Mouse (Mus musculus): ENCODE data around the gene Rpl23a.

The Rpl23a gene

DNA sequence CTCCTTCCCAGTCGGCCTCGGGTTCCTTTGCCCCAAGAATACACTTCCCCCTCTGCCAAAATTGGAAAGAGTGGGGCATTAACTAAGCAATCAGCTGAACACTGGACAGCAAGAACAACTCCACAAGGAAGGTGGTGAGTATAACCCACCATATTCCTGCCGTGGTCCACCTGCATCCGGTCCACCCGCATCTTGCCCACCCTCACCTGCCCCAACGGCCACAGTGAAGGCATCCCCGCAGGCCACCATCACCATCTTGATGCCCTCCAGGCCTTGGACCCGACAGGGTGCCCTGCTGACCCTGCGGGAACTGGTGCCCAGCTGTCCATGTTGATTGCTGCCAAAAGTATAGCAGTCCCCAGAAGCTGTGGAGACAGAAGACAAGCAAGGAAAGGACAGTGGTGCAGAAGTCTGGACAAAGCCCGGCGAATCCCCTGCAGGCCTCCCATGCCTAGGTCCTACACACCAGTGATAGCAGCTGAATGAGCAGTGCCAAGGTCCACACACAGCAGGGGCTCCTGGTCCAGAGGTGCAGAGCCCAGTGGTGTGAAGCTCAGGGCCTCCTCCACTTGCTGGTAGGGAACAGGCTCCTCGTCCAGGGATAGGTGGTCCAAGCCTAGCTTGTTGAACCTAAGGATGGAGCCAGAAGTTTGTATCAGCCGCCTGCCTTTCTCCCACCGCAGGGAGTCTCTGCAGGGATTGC lies 16.0 kb downstream of the Rpl23a start:
- DNase-seq (ENCODE audit: low read depth, low spot score): no peak

DNA sequence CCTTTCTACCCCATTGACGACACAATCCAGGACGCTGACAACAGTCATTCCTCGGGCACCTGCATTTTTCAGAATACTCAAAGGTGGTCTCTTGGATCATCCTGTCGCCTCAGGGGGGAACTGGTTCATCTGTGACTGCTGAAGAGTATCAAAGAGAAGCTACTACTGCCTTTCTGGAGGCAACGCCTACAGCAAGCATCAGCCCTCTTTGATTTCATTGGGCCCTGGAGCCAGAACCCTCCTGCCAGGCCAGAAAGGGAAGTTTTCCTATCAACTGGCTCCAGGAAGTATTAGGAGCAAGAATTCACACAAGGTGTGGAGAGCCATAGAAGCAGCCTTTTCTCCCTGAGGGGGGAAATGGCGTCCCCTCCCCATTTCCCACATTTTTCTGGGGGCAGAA lies 16.7 kb downstream of the Rpl23a start:
- no peak for DNase-seq (ENCODE audit: low read depth, low spot score)

DNA sequence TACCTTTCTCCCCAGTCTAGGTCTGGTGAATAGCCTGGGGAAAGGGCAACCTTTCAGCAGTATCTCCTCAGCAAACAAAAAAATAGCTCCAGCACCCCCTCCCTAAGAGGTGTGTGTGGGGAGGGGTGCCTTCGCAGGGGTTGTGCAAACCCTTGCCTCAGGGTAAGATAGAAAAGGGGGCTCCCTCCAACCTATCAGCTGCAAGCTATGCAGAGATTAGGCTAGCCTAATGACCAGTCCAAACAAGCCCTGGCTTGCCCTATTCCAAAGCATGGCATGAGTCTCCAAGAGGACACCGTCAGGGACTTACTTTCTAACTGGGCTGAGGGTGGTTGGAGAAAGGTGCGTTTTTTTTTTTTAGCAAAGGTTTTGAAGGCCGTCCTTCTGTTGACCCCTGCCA lies 17.2 kb downstream of the Rpl23a start:
- DNase-seq (ENCODE audit: low read depth, low spot score): no peak

DNA sequence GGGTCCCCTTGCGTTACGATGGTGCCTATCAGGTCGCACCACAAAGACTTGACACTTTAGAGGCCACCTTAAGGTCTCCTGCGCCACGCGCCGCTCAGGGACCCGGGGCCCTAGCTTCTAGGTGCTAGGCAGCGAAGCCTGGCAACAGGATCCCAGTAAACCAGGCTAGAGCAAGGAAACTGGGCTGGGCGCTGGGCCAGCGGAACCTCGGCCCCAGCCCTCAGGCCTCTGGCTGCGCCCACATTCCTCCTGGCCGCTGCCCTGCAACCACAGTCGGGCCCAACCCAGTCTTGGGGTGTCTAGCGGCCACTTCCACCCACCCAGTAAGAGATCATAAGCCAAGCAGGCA lies 17.6 kb downstream of the Rpl23a start:
- DNase-seq (ENCODE audit: low read depth, low spot score): no peak

DNA sequence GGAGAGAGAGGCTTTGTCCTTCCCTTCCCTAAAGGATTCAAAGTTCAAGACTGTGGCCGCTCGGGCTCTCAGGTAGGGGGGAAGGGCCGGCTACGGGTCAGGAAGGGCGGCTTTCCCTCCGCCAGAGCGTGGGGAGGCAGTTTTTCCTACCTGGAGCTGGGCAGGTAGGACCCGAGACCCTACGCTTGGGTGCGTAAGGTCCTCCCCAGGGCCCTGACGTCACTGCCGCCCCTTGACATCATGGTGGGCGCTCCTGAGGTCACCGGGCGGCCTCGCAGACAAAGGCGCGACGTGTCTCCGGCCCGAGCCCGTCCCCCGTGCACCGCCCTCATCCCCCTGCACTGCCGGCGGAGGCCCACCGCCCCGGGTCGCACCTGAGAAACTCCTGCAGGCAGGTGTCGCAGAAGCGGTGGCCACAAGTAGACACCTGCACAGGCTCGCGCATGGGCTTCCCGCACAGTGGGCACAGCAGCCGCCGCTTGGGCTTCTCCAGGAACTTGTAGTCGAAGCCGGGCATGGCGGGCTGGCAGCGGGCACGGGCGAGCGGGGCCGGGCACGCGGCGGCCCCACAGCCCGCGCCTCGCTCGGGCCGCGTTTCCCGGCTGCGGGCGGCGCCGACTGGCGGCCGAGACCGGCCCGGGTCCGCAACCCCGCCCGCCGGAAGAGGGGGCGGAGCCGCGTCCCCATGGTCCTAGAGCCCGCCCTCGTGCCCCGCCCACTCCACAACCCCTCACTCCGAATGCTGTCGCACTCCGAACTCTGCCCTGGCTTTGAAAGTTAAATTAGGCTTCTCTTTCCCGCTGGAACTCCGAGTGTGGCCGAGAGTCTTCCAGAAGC lies 18.2 kb downstream of the Rpl23a start, which contains the start of gene Traf4:
Traf4 (minus strand) TSS at position 666 of the 837 bp plus-strand sequence.
- peak; percentile 91 for DNase-seq (ENCODE audit: low read depth, low spot score)

DNA sequence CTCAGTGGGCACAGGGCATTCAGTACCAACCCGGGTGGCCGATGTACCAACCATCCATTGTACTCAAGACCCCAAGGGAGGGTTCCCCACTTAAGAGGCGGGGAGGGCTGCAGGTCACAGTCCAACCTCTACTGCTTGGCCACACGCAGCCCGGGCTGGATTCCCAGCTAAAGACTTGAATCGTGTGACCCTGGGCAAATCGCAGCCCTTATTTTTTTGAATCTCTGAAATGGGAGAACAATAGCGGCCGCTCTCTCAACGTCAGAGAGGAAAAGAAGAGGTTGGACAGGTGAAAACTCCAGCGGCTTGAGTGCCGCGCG lies 18.8 kb downstream of the Rpl23a start:
- DNase-seq (ENCODE audit: low read depth, low spot score): no peak

DNA sequence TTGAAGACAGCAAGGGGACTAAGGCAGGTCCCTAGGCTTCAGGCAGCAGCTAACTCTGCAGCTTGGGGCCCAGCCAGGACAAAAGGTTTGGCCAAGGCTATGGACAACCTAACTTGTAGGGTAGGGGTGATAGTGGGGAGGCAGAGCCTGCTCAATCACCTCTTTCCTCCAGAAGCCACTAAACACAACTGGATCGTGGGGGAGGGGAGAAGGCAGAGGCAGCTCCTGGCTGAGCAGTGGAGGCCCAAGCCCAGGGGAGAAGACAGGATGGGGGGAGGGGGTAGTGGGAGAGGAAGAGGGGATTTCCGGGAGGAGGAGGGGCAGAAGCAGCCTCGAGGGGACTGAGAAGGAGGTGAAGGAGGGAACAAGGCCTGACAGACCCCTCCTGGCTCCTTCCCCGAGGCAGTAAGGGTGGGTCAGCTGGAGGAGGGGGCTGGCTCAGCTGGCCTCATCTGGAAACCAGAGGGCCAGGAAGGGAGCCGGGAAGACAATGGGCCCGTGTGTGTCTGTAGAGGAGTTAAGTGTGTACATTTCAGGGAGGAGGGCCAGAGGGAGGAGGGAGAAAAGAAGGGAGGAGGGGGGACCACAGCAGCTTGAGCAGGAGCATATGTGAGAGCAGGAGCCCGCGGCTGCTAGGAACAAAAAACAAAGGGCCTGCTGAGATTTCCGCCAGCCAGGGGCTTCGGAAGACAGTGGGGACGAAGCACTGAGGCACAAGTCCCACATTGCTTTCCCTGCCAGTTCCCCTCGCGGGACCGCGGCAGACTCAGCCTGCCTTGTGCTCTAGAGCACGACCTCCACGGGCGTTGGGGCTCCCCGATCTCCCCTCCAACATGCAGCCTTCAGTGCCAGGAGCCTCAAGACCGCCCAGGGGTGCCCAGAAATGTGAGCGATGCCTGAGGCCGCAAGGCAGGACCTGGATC lies 19.4 kb downstream of the Rpl23a start:
- DNase-seq (ENCODE audit: low read depth, low spot score): peak; percentile 91

DNA sequence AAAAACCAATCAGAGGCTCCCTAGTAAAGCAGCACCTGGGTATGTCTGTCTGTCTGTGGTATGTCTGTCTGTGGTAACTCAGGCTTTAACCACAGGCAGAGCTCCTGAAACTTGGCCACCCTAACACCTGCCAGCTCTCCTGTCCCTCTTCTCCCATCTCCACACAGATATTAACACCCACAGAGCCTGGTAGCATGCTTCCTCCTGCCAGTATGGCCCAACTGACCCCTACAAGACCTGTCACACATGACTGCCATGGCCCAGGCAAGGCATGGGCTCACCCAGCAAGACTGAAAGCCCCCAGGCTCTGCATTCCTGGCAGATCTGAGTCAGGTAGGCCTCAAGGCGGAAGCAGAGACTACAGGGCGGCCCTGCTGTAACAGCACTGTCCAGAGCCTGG lies 20.3 kb downstream of the Rpl23a start:
- no peak for DNase-seq (ENCODE audit: low read depth, low spot score)

DNA sequence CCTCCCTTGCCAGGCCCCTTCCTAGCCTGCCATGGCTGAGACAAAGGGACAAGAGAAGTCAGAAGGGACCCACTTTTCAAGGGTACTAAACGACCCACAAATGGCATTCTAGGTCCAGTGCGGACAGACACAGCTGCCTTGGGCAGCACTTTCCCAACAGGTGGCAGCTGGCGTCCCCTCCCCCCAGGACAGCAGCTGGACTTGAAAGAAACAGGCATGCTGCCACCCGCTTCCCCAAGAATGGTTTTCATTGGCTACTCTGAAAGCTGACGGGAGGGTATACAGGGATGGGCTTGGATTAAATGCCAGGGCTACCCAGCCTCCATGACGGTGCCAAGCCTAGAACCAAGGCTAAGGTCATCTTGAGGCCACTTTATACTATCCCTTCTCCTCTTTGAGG lies 20.9 kb downstream of the Rpl23a start:
- DNase-seq (ENCODE audit: low read depth, low spot score): no peak

DNA sequence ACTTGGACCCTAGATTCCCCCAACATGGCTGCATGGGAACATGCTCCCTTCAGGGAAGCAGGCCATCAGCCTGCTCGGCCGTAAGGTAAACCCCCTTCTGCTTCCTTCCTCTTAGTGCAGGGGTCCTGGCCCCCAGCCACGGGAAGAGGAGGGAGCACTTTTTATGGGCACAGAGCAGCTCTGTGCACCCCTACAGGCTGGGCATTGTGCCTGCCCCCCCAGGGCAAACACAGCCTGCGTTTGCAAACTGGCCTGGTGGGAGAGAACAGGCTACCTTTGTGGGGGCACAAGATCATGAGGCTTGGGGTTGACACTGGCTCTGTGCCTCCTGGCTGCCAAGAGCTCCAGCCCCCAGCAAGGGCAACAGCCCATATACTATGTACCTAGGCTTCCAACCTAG lies 21.4 kb downstream of the Rpl23a start:
- DNase-seq (ENCODE audit: low read depth, low spot score): no peak

DNA sequence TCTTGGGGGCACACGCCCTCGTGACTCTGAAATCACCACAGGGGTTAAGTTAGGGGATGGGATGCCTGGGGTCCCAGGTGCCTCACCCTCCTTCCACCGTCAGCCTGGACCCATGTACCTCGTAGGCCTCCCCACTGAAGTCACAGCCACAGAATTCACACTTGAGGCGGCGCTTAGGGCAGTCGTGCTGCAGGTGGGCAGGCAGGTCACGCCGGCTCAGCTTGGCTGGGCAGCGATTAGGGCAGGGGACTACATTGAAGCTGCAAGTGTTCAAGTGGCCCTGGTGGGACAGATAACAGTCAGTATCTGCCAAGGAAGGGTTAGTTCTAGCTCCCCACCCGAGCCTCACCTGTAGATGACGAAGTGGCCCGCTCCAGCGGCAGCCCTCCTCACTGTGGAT lies 22.2 kb downstream of the Rpl23a start:
- no peak for DNase-seq (ENCODE audit: low read depth, low spot score)

DNA sequence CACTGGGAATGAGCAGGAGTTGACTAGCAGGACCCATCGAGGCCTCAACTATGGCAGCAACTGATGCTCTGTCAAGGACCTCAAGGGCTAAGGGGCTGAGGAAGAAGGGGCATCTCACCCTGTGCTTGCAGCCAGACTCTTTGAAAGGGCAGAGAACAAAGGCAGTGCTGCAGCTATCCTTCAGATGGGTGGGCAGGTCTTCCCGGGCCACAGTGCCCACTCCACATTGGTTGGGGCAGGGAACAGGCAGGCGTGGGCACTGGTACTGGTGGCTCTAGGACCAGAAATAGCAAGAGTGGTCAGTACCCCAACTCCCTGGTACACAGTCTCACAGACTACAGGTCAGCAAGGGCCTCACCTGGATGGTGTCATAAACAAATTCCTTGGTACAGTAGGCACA lies 22.7 kb downstream of the Rpl23a start:
- no peak for DNase-seq (ENCODE audit: low read depth, low spot score)

DNA sequence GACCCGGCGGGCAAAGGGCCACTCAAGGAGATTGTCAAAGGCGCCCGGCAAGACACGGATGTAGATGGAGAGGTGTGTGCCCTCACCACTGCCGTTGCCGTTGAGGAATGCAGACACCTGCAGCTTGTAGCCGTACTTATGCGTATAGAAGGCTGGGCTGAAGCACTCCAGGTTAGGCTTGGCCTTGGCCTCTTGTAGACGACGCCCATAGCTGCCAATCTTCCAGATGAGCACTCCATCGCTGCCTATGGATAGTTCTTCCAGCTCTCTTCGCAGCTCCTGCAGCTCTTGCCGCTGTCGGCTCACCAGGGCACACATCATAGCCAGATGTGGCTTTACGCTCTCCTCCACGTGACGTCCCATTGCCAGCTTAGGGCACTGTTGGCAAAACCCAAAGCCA lies 23.2 kb downstream of the Rpl23a start:
- DNase-seq (ENCODE audit: low read depth, low spot score): no peak

DNA sequence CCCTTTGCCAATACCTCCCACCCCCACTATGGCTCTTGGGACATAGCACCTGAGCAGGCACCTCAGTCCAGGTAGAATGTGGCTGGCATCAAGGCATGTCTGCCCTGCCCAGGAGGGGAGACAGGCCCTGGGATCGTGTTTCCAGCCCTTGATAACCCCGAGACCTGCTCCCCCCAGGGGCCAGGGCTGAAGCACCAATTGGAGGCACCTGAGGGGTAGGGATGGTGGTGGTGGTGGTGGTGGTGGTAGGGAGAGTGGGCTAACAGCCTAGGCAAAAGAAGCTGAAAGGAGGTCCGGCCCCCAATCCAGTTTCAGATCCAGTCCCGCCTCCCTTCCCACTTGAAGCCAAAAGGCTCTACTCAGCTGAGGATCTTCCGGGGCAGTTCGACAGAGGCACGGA lies 23.8 kb downstream of the Rpl23a start:
- no peak for DNase-seq (ENCODE audit: low read depth, low spot score)

DNA sequence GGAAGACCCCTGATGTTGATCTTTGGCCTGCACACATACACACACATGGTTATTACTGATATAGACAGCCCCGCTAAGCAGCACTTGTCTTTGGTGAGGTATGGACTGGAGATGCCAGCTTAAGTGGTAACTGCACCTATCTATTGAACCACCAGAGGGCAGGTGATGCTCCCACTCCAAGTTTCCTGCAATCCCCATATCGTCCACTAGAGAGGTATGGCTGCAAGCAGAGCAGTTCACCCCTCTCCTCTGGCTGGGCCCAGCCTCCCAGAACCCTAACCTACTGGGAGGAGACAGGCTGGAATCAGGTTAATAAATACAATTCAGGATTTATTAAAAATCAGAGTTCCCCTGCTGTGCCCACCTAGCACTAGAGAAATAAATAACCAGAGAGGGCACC lies 24.3 kb downstream of the Rpl23a start:
- peak; percentile 93 for DNase-seq (ENCODE audit: low read depth, low spot score)

DNA sequence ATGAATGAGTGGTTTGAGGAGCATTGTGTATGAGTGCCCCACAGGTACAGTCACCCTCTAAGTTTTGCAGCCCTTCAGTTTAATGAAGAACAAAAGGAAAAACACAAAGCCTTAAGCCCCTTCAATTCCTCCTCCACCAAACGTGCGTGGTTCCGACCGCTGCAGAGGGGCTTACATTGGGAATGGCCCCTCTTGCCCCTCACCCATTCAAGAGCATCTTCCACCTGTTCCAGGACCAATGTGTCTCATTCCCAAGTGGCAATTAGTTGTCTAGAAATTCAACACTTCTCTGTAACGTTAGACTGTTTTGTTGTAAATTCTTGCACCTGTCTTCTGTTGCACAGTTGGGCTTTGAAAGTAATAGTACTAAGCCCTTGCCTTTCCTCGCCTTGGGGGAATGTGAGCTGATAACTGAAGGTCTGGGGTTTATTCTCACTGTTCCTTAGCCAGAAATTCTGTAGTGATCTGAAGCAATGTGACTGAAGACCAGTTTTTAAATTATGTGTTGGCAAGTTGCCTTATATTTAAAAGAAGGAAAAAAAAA lies 27.2 kb downstream of the Rpl23a start:
- DNase-seq (ENCODE audit: low read depth, low spot score): no peak

DNA sequence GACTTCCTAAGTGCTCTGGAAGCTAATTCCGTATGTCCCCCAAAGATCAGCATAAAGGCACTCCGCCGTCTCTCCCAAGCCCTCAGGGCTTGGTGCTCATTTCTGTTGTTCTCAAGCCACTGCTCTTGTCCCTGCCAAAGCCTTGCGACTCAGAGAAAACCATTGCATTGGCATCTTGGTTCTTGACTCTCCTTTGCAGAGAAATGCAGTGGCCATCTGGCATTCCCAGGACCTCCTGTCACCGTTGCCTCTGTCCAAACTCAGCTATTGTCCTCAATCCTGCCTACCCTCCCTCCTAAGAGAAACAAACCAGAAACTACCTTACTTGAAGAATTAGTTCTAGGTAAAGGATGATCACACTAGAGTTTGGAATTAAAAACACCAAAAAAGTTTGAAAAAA lies 27.7 kb downstream of the Rpl23a start:
- DNase-seq (ENCODE audit: low read depth, low spot score): no peak

DNA sequence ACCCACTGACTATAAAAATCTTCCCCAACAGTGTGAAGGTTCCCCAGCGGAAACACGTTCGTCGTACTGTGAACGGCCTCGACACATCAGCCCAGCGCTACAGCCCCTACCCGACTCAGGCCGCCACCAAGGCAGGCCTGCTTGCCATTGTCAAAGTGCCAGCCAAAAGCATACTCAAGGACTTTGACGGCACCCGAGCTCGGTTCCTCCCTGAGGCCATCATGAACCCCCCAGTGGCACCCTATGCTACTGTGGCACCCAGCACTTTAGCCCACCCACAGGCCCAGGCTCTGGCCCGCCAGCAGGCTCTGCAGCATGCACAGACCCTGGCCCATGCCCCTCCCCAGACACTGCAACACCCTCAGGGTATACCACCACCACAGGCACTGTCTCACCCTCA lies 29.6 kb downstream of the Rpl23a start:
- no peak for DNase-seq (ENCODE audit: low read depth, low spot score)

DNA sequence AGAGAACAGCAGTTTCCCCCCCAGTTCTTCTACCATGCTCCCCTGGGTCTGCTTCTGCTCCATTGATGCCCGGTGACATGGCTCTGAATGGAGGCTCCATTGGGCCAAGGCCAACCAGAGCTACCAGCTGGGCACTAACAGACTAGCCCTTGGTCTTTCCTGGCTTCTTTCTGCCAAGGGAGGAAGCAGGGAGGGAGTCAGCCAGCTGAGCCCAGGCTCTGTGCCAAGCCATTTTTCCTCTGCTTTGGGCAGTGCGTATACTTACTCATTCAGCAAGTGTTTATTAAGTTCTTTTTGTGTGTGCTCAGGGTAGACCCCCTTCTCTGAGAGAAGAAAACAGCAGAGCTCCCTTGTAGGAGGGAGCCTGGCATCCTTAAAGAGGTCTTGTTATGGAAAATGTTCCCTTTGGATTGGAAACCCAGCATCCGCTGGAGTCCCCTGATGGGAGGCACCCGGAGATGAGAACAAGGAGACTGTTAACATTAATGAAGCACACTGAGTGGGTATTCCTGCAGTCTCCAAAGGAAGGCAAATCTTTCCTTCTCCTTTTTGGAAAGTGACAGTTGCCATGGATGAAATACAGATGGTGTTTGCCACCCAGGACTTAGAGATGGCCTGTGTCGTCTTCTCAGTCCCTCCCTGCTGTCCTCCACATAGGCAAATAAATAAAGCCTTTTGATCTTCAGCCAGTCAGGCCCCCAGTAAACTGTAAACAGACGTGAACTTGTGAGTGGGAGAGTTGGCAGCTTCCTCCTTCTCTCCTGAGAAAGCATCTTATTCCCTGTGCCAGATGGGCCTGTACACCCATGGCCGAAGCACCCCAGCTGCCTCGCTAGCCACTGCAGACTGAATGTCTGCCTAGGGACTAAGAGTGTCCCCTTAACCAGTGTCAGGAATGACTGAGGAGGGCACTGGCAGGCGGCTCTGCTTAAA lies 30.8 kb downstream of the Rpl23a start:
- DNase-seq (ENCODE audit: low read depth, low spot score): no peak

DNA sequence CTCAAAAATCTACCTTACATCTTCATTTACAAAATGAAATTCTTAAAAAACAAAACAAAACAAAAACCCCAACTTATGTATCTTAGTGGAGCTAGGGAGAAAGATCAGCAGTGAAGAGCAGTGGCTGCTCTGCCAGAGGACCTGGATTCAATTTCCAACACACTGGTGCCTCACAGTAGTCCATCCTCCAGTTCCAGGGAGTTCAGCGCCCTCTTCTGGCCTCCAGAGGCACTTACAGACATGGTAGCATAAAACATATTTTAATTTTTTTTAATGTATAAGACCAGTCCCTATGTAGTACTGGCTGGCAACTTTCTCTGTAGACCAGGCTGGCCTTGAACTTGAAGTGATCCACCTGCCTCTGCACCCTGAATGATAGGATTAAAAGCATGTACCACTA lies 32.2 kb downstream of the Rpl23a start:
- DNase-seq (ENCODE audit: low read depth, low spot score): peak; percentile 58

Measured in mesoderm, embryonic 11.5 days (tissue).